Mouse (Mus musculus): Measurements from ENCODE around the gene Acaca. TPM values are rescaled to one million over a fixed set of nuclear protein-coding genes. Genes with fewer than 3 reads are reported as not detected.

The Acaca gene
- polyA plus RNA-seq, 1 experiment from 2014 or later: 25.2 TPM

- Histone ChIP-seq H3K4me1 (replicated peaks) (peaks cover 19% of the 10 kb centered on the region), H3K36me3 (no peaks in the 10 kb centered on the region), H3K9me3 (no peaks in the 10 kb centered on the region), H3K27ac (replicated peaks) (no peak overlapping the region), H3K27me3 (no peaks in the 10 kb centered on the region), H3K4me2 (no peak overlapping the region), H3K9ac (no peak overlapping the region), H3K4me3 (no peak overlapping the region)
- WGBS: 91% methylated on average over 6 of the region's 6 CpGs
- ATAC-seq (ENCODE audit: low FRiP score, low read depth): no peak
Measured at GRCm38 (mm10) chr11:84420779-84421178, 291.3 kb downstream of the Acaca start.

GRCm38 (mm10) chr11:84425736-84426632 is 296.5 kb downstream of the Acaca start:
- no peak; the same call in 1 of the 2 replicates for ATAC-seq (ENCODE audit: low FRiP score, low read depth)
- no peaks in the 10 kb centered on the region for H3K9me3 ChIP-seq
- H3K27me3 ChIP-seq: no peaks in the 10 kb centered on the region
- H3K36me3 ChIP-seq: no peaks in the 10 kb centered on the region
- peak overlapping the region; percentile 42 for H3K27ac ChIP-seq (replicated peaks)
- WGBS: 57% methylated on average over 13 of the region's 13 CpGs
- no peak overlapping the region for H3K9ac ChIP-seq
- H3K4me3 ChIP-seq: no peak overlapping the region
- peaks cover 32% of the 10 kb centered on the region for H3K4me1 ChIP-seq (replicated peaks)
- no peak overlapping the region for H3K4me2 ChIP-seq

DNA sequence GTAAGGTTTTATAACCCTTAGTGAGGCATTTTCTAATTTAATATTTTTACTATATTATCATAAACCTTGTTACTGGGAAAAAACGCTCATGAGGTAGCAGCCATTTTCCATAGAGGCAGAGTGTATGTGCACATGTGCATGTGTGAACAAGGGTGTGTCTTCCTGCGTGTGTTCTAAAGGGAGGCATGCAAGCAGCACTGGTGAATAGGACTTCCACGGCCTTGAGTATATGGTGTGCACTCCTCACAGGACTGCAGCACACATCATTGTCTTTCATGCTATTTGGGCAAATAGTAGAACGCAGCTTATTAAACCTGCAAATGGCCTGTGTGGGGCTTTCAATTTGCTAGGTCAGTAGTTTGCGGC is 297.1 kb downstream of the Acaca start:
- ATAC-seq (ENCODE audit: low FRiP score, low read depth): no peak
- Histone ChIP-seq H3K4me1 (replicated peaks) (peaks cover 32% of the 10 kb centered on the region), H3K4me2 (no peak overlapping the region), H3K27ac (replicated peaks) (0 out of 2 replicates have a peak overlapping the region, but pooled peaks have one; percentile 35), H3K27me3 (no peaks in the 10 kb centered on the region), H3K4me3 (no peak overlapping the region), H3K9me3 (no peaks in the 10 kb centered on the region), H3K36me3 (no peaks in the 10 kb centered on the region), H3K9ac (no peak overlapping the region)
- 73% methylated on average over 5 of the region's 5 CpGs for WGBS

GRCm38 (mm10) chr11:84429581-84429980 is 300.1 kb downstream of the Acaca start:
- no peak overlapping the region for H3K27ac ChIP-seq (replicated peaks)
- WGBS: 42% methylated on average over 1 of the region's 1 CpGs
- H3K36me3 ChIP-seq: no peaks in the 10 kb centered on the region

DNA sequence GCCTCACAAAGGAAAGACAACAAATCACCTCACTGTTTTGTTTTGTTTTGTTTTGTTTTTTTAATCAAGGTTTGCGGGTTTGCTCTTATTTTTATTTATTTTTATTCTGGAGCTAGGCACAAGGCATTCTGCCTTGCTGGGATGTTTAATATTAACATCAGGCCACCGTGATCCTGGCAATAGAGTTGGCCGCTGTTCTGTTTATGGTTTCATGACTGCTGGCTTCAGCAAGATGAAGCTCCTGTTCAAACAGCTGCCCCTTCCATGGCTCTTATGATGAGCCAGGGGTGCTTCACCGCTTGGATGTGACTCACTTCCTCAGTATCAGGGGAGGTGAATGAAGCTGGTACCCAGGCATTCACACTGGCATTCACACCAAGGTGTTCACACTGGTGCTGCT is 300.9 kb downstream of the Acaca start:
- H3K36me3 ChIP-seq: no peaks in the 10 kb centered on the region
- no peak overlapping the region for H3K27ac ChIP-seq (replicated peaks)
- H3K27me3 ChIP-seq: no peaks in the 10 kb centered on the region
- no peak overlapping the region for H3K4me2 ChIP-seq
- ATAC-seq (ENCODE audit: low FRiP score, low read depth): no peak
- H3K4me1 ChIP-seq (replicated peaks): peaks cover 17% of the 10 kb centered on the region
- no peak overlapping the region for H3K4me3 ChIP-seq
- H3K9me3 ChIP-seq: no peaks in the 10 kb centered on the region
- no peak overlapping the region for H3K9ac ChIP-seq
- WGBS: 80% methylated on average over 4 of the region's 4 CpGs

More at GRCm38 (mm10) chr11:84429581-84429980, 300.1 kb downstream of the Acaca start:
- Histone ChIP-seq H3K9me3 (no peaks in the 10 kb centered on the region), H3K4me1 (replicated peaks) (peaks cover 24% of the 10 kb centered on the region), H3K9ac (no peak overlapping the region), H3K4me2 (no peak overlapping the region), H3K4me3 (no peak overlapping the region), H3K27me3 (no peaks in the 10 kb centered on the region)
- peak; percentile 67; the same call in 1 of the 2 replicates for ATAC-seq (ENCODE audit: low FRiP score, low read depth)

GRCm38 (mm10) chr11:84434879-84435278 is 305.4 kb downstream of the Acaca start:
- Histone ChIP-seq H3K9me3 (no peaks in the 10 kb centered on the region), H3K36me3 (no peaks in the 10 kb centered on the region), H3K4me3 (no peak overlapping the region), H3K9ac (no peak overlapping the region), H3K4me2 (no peak overlapping the region), H3K27me3 (no peaks in the 10 kb centered on the region), H3K27ac (replicated peaks) (no peak overlapping the region), H3K4me1 (replicated peaks) (peaks cover 1% of the 10 kb centered on the region)
- ATAC-seq (ENCODE audit: low FRiP score, low read depth): no peak
- WGBS: 63% methylated on average over 6 of the region's 6 CpGs

DNA sequence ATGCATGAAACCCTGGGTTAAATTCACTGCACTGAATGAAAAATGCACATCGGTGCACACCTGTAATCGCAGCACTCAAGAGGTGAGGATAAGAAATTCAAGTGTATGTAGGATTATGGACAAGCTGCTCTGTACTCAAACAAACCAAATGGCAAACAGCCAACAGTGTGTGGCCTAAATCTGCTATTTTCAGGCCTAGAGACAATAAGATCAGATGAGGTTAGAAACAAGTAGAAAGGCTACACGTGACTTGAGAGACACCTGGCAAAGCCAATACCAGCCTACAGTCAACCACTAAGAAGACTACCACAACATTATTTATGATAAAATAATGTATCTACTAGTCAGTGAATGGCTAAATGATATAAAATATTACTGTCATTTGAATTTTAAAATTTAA is 310.9 kb downstream of the Acaca start:
- Histone ChIP-seq H3K36me3 (peaks cover 3% of the 10 kb centered on the region; the same call in 1 of the 2 replicates), H3K9ac (no peak overlapping the region), H3K9me3 (no peaks in the 10 kb centered on the region), H3K4me1 (replicated peaks) (no peaks in the 10 kb centered on the region), H3K4me3 (no peak overlapping the region), H3K4me2 (no peak overlapping the region), H3K27ac (replicated peaks) (no peak overlapping the region), H3K27me3 (no peaks in the 10 kb centered on the region)
- ATAC-seq (ENCODE audit: low FRiP score, low read depth): no peak
- WGBS: 86% methylated on average over 3 of the region's 3 CpGs

DNA sequence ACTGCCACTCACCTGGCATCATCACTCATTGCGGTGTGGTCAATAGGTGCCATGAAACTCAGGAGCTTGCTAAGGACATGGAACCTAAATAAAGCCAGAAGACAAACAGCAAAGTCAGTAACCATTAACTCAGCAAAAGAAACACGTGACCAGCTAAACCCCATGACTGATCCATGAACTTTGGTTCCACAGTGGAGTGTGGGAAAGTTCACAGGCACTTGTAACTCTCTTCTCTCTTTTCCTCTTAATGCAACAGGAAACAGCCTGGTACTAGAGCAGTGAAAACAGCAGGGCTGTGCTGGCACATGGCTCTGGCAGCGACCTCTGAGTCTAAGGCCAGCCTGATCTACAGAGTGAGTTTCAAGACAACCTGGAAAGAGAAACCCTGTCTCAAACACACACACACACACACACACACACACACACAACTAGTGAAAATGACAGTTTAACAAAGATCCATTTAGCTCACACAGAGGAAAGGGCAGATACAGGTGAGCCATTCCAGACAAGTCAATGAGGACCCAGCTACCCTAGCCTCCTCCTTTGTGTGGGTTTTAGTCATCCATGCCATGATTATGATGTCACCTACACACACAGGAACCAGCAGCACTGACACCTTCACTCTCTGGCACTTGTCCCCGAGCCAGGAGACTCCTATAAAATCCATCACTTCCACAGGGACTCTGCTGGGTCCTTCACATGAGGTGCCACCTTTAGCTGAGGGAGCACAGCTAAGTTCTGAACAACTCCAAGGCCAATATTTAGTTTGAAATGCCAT is 313.3 kb downstream of the Acaca start:
- H3K9me3 ChIP-seq: no peaks in the 10 kb centered on the region
- 87% methylated on average over 4 of the region's 4 CpGs for WGBS
- peaks cover 3% of the 10 kb centered on the region; the same call in 1 of the 2 replicates for H3K36me3 ChIP-seq
- ATAC-seq (ENCODE audit: low FRiP score, low read depth): no peak
- H3K4me1 ChIP-seq (replicated peaks): no peaks in the 10 kb centered on the region
- no peak overlapping the region for H3K4me2 ChIP-seq
- H3K27ac ChIP-seq (replicated peaks): no peak overlapping the region
- no peaks in the 10 kb centered on the region for H3K27me3 ChIP-seq
- no peak overlapping the region for H3K9ac ChIP-seq
- no peak overlapping the region for H3K4me3 ChIP-seq

Other genes starting within 250 kb of the Acaca start
- 20.9 and 21.3 TPM in 2 replicates for gene Ddx52, start 187.6 kb upstream of the Acaca start, polyA plus RNA-seq (2015; fragmentation: Nextera tagmentation; extraction: Ambion mirVana)
- gene Synrg, start 165.2 kb upstream of the Acaca start, polyA plus RNA-seq (2015; fragmentation: Nextera tagmentation; extraction: Ambion mirVana): 23.0 and 24.4 TPM in 2 replicates
- gene Dusp14, start 60.4 kb upstream of the Acaca start, polyA plus RNA-seq (2015; fragmentation: Nextera tagmentation; extraction: Ambion mirVana): 10.1 and 12.0 TPM in 2 replicates
- 27.0 and 29.3 TPM in 2 replicates for gene Tada2a, start 72 bp upstream of the Acaca start, polyA plus RNA-seq (2015; fragmentation: Nextera tagmentation; extraction: Ambion mirVana)
- 0.12 and 0.25 TPM in 2 replicates for gene Gm11437, start 37.8 kb downstream of the Acaca start, polyA plus RNA-seq (2015; fragmentation: Nextera tagmentation; extraction: Ambion mirVana)